Mouse (Mus musculus) intestine, postnatal 0 days (tissue): ENCODE measurements around the gene Dnajc4. TPM values are rescaled to one million over a fixed set of nuclear protein-coding genes. Genes with fewer than 3 reads are reported as not detected.

Experiments
- ATAC-seq: fragments of 200-750 bp; cut with Nextera tagmentation; 2 replicates; pipeline ENCODE4 v1.8.0; 2017; ENCODE audit warnings: mild to moderate bottlenecking, moderate TSS enrichment, moderate library complexity
- H3K27ac ChIP-seq: fragments of 300-500 bp; sonication (generic); 2 replicates; pipeline ENCODE4 v1.5.1; 2014; ENCODE audit warnings: mild to moderate bottlenecking, low read depth, low read length, moderate library complexity
- H3K27me3 ChIP-seq: fragments of 300-500 bp; sonication (generic); replicated peaks from 2 replicates; pipeline ENCODE4 v1.6.1; 2014; ENCODE audit warnings: low read length, mixed read lengths; ENCODE audit not compliant: control insufficient read depth, insufficient read depth
- H3K36me3 ChIP-seq: fragments of 300-500 bp; sonication (generic); 2 replicates; pipeline ENCODE4 v1.6.1; 2014; ENCODE audit warnings: mild to moderate bottlenecking, moderate library complexity; ENCODE audit not compliant: control insufficient read depth, insufficient read depth
- H3K4me1 ChIP-seq: fragments of 300-500 bp; sonication (generic); replicated peaks from 2 replicates; pipeline ENCODE4 v1.6.1; 2014; ENCODE audit warnings: antibody characterized with exemption, low read length, mixed read lengths; ENCODE audit not compliant: control insufficient read depth, insufficient read depth
- H3K4me2 ChIP-seq: fragments of 300-500 bp; sonication (generic); replicated peaks from 2 replicates; pipeline ENCODE4 v1.6.1; 2014; ENCODE audit warnings: low read depth, mild to moderate bottlenecking, moderate library complexity
- H3K4me3 ChIP-seq: fragments of 300-500 bp; sonication (generic); 2 replicates; pipeline ENCODE4 v1.5.1; 2014; ENCODE audit warnings: low read depth, low read length
- H3K9ac ChIP-seq: fragments of 300-500 bp; sonication (generic); 2 replicates; pipeline ENCODE4 v1.6.1; 2014; ENCODE audit warnings: mild to moderate bottlenecking, low read depth, low read length
- H3K9me3 ChIP-seq: fragments of 300-500 bp; sonication (generic); 2 replicates; pipeline ENCODE4 v1.6.1; 2016; ENCODE audit warnings: mixed run types; ENCODE audit not compliant: control insufficient read depth
- CTCF ChIP-seq: sonication (generic); IDR thresholded peaks from 2 replicates; pipeline ENCODE4 v1.5.1; 2016; ENCODE audit warnings: low read depth, mild to moderate bottlenecking, control low read depth, antibody characterized with exemption, moderate library complexity
- WGBS: fragments of 180-500 bp; shearing (Covaris S2); extraction: QIAGEN DNeasy Blood & Tissue Kit; methylation state at CpG from one replicate; pipeline ENCODE4 v1.1.7; 2014; 5-methylcytosine and 5-hydroxymethylcytosine counted together
- polyA plus RNA-seq: library from polyadenylated mRNA; unstranded; fragments of >200 nt; fragmentation: Nextera tagmentation; extraction: Ambion mirVana; gene quantifications from 2 replicates; pipeline ENCODE4 v1.2.1, GENCODE M21; 2015

Gene Dnajc4
- polyA plus RNA-seq, 1 experiment from 2014 or later: 32.3 TPM

DNA sequence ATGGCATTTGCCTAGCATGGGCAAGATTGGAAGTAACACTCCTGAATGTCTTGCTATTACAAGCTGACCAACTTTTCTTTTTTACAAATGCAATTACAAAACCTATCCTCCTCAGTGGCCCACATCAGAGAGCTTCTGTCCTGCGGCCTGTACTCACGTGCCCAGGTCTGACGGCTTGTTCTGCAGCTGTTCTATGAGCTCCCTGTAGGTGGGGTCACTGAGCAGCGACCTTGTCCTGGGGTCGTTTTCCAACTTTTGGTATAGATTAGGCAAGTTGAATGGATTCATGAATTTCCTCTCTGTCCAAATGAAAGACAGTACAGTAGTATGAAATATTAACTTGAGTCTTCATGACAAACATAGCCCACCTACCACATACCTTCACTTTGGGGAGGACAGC, 41.6 kb upstream of the Dnajc4 start:
- H3K4me2 ChIP-seq: no peak overlapping the region
- no peaks in the 10 kb centered on the region for H3K27me3 ChIP-seq
- no peak overlapping the region for H3K4me3 ChIP-seq
- H3K9me3 ChIP-seq: no peaks in the 10 kb centered on the region
- H3K4me1 ChIP-seq: 0 out of 2 replicates have a peak, but pooled peaks cover 5% of the 10 kb centered on the region
- no peak for TF ChIP-seq CTCF
- 90% methylated on average over 5 of the region's 5 CpGs for WGBS
- H3K27ac ChIP-seq: no peak overlapping the region
- no peak for ATAC-seq
- H3K9ac ChIP-seq: no peak overlapping the region
- H3K36me3 ChIP-seq: peaks cover 59% of the 10 kb centered on the region

- Histone ChIP-seq H3K9me3 (no peaks in the 10 kb centered on the region), H3K27me3 (no peaks in the 10 kb centered on the region), H3K4me1 (no peaks in the 10 kb centered on the region), H3K9ac (no peak overlapping the region), H3K36me3 (peaks cover 90% of the 10 kb centered on the region), H3K4me2 (no peak overlapping the region), H3K27ac (no peak overlapping the region), H3K4me3 (no peak overlapping the region)
- WGBS: 98% methylated on average over 5 of the region's 5 CpGs
- TF ChIP-seq CTCF: no peak
- no peak for ATAC-seq
Observed at GRCm38 (mm10) chr19:7029531-7029930, 37.2 kb upstream of the Dnajc4 start.

- H3K27me3 ChIP-seq: no peaks in the 10 kb centered on the region
- H3K4me2 ChIP-seq: no peak overlapping the region
- H3K27ac ChIP-seq: peak overlapping the region; percentile 36
- peak; percentile 71 for ATAC-seq
- H3K4me1 ChIP-seq: no peaks in the 10 kb centered on the region
- TF ChIP-seq CTCF: peak; percentile 91
- H3K36me3 ChIP-seq: peaks cover 46% of the 10 kb centered on the region
- no peak overlapping the region for H3K9ac ChIP-seq
- WGBS: 40% methylated on average over 3 of the region's 3 CpGs
- no peak overlapping the region for H3K4me3 ChIP-seq
- H3K9me3 ChIP-seq: no peaks in the 10 kb centered on the region
Observed at GRCm38 (mm10) chr19:7020224-7020641, 27.9 kb upstream of the Dnajc4 start.

- Histone ChIP-seq H3K27me3 (no peaks in the 10 kb centered on the region), H3K36me3 (peaks cover 35% of the 10 kb centered on the region), H3K27ac (peak within 1 kb of the TSS; percentile 36), H3K4me2 (peak within 1 kb of the TSS; percentile 33; the same call in 1 of the 2 replicates), H3K9me3 (no peaks in the 10 kb centered on the region), H3K9ac (no peak within 1 kb of the TSS), H3K4me3 (no peak within 1 kb of the TSS), H3K4me1 (no peaks in the 10 kb centered on the region)
- WGBS: 53% methylated on average over 5 of the region's 5 CpGs
- ATAC-seq: 0 out of 2 replicates have a peak, but pooled peaks have one; percentile 29
- TF ChIP-seq CTCF: no peak
Observed at GRCm38 (mm10) chr19:7019191-7019590, 26.8 kb upstream of the Dnajc4 start, which contains the start of gene Fermt3. Gene Fermt3, minus strand, starts transcription at chr19:7019469.

- ATAC-seq: no peak
- no peak for TF ChIP-seq CTCF
- WGBS: 90% methylated on average over 11 of the region's 11 CpGs
- no peaks in the 10 kb centered on the region for H3K27me3 ChIP-seq
- no peaks in the 10 kb centered on the region for H3K9me3 ChIP-seq
- no peak overlapping the region for H3K9ac ChIP-seq
- H3K4me1 ChIP-seq: no peaks in the 10 kb centered on the region
- H3K27ac ChIP-seq: peak overlapping the region; percentile 17
- peak overlapping the region; percentile 4; the same call in 1 of the 2 replicates for H3K4me2 ChIP-seq
- peaks cover 36% of the 10 kb centered on the region for H3K36me3 ChIP-seq
- no peak overlapping the region for H3K4me3 ChIP-seq
Observed at GRCm38 (mm10) chr19:7018546-7018945, 26.2 kb upstream of the Dnajc4 start.

DNA sequence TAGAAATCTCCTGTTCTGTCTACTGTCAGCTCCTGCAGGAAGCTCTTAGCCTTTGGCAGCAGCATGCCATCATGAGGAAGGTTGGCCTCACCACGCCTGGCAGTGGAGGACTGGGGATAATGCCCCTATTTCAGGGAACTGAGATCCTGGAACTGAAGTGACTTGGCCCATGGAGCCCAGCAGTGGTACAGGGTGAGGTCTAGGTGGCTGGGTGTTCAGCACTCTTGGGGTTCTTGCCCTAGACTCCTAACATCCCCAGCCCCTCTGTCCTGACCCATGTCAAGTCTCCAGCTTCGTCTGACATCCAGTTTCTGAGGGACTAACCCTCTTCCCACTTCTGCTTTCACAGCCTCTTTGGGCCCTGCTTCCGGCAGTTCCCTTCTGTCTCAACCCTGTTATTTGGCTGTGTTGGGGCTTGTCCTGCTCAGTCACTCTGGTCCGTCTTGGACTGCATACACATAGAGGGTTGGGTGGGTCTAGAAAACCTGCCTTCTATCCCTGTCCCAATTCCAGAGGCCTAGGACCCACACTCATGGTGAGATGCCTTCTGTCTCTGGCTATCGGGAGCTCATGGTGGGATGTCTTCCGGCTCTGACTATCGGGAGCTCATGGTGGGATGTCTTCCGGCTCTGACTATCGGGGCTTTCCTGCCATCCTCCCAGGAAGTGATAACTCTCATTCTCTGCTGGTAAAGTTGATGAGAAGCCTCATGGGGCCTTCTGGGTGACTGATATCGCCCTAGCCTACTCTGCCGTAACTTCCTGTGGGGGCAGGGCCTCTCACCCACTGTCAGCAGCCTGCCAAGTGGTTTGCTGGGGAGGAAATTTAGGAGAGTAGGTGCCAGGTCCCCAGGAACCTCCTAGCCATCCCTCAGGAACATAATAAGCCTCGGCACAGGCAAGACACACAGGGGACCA, 25.4 kb upstream of the Dnajc4 start:
- no peaks in the 10 kb centered on the region for H3K4me1 ChIP-seq
- ATAC-seq: no peak
- peak overlapping the region; percentile 17; the same call in 1 of the 2 replicates for H3K4me2 ChIP-seq
- no peaks in the 10 kb centered on the region for H3K27me3 ChIP-seq
- no peak for TF ChIP-seq CTCF
- peaks cover 32% of the 10 kb centered on the region for H3K36me3 ChIP-seq
- 77% methylated on average over 12 of the region's 12 CpGs for WGBS
- H3K9ac ChIP-seq: no peak overlapping the region
- no peaks in the 10 kb centered on the region for H3K9me3 ChIP-seq
- H3K4me3 ChIP-seq: no peak overlapping the region
- H3K27ac ChIP-seq: peak overlapping the region; percentile 15; the same call in 1 of the 2 replicates
